Mouse (Mus musculus): ENCODE measurements around the gene D630003M21Rik.

The D630003M21Rik gene

GRCm38 (mm10) chr2:158166628-158167027 lies 62.4 kb downstream of the D630003M21Rik start:
- no peak for DNase-seq (ENCODE audit: low read depth)

GRCm38 (mm10) chr2:158165776-158166175 lies 63.2 kb downstream of the D630003M21Rik start:
- DNase-seq (ENCODE audit: low read depth) = no peak

- peak; percentile 74 for DNase-seq (ENCODE audit: low read depth)
Observed at GRCm38 (mm10) chr2:158163034-158163433, 66.0 kb downstream of the D630003M21Rik start.

- peak; percentile 40 for DNase-seq (ENCODE audit: low read depth)
Observed at GRCm38 (mm10) chr2:158161761-158162160, 67.3 kb downstream of the D630003M21Rik start.

DNA sequence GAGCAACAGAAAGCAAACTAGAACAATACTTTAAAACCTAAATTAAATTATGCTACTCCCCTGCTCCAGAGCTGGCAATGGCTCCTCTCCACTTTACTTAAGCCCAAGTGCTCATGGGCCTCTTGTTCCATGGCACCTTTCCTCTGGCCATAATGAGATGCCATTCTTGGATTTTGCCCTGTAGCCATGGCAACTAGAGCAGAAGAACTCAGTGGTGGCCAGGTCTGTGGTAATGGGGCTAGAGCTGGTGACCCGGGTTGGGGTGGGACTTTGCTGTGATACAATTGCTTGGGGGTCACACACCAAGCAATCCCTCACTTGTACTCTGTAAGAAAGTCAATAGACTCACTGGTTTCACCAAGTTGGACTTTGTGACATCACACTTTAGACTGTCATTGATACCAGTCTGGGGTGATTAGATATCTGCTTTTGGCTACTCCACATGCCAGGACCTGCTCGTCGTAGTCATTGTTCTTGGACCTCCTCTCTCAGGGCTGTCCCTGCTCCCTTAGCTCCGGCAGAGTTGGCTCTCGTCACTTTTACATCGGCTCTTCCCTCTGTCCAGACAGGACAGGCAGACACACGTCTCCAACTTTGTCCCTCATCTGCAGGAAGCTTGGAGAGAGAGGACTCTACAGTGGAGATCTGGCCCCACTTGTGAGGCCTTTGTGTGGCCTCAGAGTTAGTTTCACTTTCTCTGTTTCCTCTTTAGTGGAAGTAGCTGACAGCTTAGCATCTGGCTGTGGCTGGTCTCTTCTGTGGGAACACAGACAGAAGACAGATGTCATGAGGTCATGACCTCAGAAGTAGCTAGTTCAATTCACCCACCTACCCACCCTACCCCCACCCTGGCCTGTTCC lies 69.4 kb downstream of the D630003M21Rik start:
- no peak for DNase-seq (ENCODE audit: low read depth)

GRCm38 (mm10) chr2:158157654-158158053 lies 71.4 kb downstream of the D630003M21Rik start:
- no peak for DNase-seq (ENCODE audit: low read depth)

DNA sequence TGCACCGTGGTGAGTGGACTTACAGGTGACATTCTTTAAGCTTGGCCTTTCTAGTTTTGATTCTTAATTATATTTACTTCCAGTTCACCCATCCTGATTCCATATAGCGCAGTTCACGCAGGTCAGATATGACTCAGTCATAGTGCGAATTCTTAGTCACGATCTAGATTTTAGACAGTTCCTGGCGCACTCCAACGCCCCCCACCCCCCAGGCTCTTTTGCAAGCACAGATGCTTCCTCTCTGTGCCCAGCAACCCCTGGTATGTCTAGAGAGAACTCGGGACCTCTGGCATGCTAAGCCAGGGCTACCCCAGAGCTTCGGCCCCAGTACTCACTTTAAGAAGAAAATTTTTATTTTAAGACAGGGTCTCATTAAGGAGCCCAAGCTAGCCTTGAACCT lies 72.5 kb downstream of the D630003M21Rik start:
- DNase-seq (ENCODE audit: low read depth) = no peak

- no peak for DNase-seq (ENCODE audit: low read depth)
Observed at GRCm38 (mm10) chr2:158155615-158156014, 73.4 kb downstream of the D630003M21Rik start.

GRCm38 (mm10) chr2:158155101-158155500 lies 73.9 kb downstream of the D630003M21Rik start:
- no peak for DNase-seq (ENCODE audit: low read depth)

GRCm38 (mm10) chr2:158154641-158155040 lies 74.4 kb downstream of the D630003M21Rik start:
- DNase-seq (ENCODE audit: low read depth) = peak; percentile 66

DNA sequence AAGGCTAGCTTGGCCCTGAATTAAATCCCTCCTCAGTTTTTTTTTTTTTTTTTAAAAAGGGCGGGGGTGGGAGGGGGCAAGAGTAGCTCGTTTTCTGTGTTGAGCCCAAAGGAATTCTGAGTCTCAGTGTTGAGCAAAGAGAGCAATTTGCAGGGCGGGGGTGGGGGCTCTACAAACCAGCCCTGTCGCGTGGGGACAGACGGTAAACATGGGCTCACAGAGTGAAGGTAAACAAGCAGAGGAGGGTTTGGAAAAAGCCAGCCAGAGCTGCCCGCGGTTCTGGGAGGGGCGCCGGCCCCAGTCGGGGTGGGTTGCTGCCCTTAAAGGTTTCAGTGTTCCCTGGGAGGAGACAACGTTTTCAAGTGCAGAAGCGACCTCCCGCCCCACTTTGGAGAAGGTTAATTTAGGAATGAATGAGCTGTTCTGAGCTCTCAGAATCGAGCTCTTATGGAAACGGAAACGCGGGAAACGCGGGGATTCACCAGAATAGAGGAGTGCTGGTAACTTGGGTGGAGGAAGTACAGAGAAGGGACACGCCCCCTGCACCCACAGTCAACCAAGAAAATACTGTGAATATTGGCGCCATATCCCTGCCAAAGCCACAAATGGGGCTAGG lies 75.2 kb downstream of the D630003M21Rik start:
- peak; percentile 57 for DNase-seq (ENCODE audit: low read depth)

DNA sequence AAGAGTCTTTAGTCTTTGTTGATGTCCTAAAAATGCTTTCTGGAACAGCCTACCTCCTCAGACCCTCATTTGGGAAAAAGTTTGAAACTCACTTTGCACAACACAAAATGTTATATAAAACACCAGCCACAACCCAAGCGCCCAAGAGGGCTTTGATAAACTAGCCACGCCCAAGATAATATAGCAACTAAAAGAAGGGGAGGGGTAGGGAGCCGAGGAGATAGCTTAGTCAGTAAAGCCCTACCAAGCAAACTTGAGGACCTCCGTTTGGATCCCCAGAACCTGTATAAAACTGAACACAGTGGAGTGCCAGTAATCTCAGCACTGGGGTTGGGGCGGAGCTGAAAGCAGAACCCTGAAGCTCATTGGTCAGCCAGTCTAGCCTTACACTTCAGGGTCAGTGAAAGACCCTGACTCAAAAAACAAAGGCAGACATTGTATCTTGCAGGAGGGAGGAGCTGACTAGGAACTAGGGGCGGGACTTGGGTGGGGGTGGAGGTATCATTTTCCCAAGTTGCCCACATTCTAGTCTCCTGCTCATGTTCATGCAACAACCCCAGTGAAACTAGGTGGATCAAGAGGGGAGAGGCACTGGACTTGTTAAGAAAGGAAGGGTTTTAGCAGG lies 76.2 kb downstream of the D630003M21Rik start:
- no peak for DNase-seq (ENCODE audit: low read depth)

GRCm38 (mm10) chr2:158151077-158151476 lies 77.9 kb downstream of the D630003M21Rik start:
- no peak for DNase-seq (ENCODE audit: low read depth)

GRCm38 (mm10) chr2:158146971-158147370 lies 82.1 kb downstream of the D630003M21Rik start:
- DNase-seq (ENCODE audit: low read depth) = no peak

DNA sequence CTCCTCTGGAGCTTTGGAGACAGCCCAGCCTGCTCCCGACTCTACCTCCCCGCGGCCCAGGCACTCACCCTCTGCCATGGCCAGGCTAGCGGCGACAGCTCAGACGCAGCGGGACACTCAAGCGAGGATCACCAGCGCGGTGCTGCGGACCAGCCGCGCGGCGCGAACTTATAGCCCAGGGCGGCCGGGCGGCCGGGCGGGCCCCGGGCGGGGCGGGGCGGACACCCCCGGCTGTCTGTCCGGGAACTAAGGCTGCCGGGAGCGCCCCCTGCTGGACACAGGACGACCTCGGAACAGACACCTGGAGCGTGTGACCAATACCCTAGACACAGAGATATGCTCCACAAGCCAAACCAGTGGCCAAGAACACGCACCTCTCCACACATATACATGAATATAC lies 82.8 kb downstream of the D630003M21Rik start, which contains the start of gene Tgm2:
Gene Tgm2, minus strand, starts transcription at position 214 of the 400 bp plus-strand sequence.
- peak; percentile 86 for DNase-seq (ENCODE audit: low read depth)

DNA sequence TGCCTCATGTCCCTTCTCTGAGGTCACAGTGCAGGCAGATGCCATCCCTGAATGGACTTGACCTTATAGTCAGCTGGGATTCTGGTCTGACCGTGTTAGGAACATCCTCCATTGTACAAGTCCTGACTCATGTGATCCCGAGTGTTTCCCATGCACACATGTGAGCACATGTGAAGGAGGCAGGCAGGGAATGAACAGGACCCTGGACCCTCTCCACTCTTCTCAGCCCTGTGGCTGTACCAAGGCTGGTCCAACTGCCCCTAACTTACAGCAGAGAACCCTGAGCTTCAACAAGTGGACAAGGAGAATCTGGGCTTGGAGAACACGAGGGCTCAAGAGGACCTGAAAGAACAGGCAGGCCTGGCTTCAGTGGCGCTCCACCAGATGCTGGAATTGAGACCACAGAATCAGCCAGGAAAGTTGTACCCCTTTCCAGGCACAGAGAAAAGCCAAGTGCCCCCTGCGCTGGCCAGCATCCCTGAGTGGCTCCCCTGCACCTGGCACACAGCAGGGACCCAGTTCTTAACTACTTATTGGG lies 83.4 kb downstream of the D630003M21Rik start:
- peak; percentile 20 for DNase-seq (ENCODE audit: low read depth)

DNA sequence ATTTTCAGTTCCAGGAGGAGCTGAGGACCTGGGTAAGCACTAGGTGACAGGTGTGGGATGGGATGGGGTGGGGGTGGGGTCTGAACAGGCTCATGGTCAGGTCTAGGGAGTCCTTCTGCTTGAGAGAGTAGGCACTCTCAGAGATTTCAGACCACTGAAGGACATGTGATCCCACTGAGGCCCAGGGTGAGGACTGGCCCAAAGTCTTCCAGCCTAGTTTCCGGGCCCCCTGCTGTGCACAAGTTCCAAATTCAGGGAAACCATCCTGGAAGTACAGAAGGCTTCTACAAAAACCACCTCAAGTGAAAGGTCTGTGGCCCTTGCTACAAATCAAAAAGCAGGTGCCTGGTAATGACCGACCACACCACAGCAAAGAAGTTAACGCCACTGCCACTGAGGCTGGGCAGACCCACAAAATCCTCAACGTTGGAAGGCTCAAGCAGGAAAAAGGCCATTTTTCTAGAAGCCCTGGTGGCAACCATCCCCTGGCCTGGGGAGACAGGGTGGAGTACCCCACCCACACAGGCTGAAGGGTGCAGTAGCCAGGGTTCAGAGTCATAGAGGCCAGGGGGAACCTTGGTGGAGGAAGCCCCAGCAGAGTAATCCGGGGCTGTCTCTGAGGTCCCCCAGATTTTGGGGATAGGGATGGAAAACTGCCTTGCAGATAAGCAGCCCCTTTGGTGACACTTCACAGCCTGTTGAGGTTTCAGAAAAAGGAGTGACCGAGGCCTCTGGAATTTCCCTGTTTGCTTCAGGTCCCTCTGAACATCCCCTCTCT lies 84.1 kb downstream of the D630003M21Rik start:
- DNase-seq (ENCODE audit: low read depth) = no peak

DNA sequence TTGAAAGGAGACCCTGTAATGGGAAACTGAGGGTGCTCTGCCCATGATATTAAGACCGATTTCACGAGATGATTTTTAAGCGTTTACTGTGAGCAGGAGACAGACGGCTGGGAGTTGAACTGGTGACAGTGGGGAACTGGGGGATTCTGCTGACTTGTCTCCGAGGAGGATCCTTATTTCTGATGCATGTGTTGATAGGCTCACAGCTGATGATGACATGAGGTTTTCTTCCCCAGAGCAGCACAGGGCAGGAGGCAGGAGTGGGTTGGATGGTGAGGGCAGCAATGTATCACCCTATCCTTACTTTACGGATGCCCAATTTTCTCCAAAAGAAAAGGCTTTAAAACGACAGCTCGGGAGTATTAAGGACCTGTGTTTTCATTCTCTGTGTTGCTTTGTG lies 84.8 kb downstream of the D630003M21Rik start:
- no peak for DNase-seq (ENCODE audit: low read depth)

DNA sequence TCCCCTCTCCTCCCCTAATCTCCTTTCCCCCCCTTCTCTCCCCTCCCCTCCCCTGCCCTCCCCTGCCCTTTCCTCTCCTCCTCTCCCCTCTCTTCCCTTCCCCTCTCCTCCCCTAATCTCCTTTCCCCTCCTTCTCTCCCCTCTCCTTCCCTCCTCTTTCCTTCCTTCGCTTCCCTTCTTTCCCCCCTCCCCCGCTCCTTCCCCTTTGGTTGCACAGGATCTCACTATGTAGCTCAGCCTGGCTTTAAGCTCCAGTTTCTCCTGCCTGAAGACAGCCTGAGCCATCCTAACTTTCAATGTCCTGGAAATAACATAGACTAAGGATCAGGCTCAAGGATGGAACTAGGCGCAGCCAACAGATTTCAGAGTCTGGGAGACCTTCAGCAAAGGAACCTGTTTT lies 85.2 kb downstream of the D630003M21Rik start:
- DNase-seq (ENCODE audit: low read depth) = no peak

DNA sequence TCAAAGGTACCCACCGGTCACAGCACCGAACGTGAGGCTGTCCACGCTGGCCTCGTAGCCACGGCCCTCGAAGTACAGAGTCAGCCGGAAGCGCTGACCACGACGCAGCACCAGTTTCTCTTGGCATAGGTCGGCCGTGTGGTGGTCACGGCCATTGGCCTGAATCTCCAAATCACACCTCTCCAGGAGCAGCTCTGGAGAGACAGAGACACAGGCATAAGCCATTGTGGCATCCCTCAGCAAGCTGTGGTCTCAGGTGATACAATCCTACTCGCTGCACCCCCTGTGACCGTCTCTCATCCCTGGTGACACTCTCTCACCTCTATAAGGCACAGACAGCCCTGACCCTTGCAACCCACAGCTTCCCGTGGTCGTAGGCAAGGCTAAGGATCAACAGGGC lies 86.0 kb downstream of the D630003M21Rik start:
- DNase-seq (ENCODE audit: low read depth) = no peak

DNA sequence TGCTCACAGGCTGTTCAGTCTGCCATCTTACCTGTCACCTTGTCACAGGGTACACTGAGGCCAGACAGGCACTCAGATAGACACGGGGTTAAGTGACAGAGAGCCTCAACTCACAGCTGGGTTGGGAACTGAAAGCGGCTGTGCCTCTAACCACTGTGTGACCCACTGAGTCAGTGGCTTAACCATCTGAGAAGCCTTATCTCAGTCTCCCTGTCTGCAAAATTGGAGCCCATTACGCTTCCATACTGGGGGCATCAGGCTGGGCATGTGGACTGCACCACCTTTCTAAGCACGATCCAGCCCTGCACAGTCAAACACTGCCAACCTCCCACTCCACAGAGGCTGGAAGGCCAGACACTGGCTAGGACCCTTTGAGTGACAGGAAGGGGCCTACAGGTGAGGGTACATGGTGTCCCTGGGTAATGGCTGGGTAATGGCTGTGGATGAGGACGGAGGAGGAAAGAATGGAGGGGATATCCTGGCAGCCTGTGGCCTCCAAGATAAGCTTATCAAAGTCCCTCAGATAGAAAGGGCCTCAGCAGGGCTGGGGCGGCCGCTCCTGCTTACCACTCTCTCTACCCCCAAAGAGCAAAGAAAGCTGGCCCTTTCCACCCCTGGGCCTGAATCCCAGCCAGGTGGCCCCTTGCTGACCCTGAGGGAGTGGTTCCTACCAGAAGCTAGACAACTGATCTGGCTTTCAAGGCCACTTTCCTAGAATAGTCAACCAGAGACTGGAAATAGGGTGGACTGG lies 87.2 kb downstream of the D630003M21Rik start:
- DNase-seq (ENCODE audit: low read depth) = no peak

Measured in NIH3T3 (cell line).